8 mouse cellular contexts compared by ENCODE assay signal in the genomic region with DNA sequence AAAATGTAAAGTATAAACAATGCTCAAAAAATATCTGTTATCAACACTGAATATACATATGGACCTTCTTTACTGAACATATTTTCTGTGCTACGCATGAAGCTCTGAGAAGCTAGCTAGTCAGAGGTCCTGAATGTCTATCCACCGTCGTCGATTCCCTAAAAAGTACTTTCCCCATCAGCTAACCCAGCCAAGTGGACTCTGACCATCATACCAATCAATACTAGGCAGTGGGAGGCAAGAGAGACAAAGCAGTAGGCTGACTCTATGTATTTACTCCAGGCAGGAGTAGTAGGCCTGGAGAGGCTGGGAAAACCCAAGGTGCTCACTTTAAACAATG. TPM values are rescaled to one million over a fixed set of nuclear protein-coding genes. Genes with fewer than 3 reads are reported as not detected.
A peak's percentile ranks its signal among the peaks of the same experiment; 100 is the strongest.
DNase-seq lines count a peak whose midpoint lies in the region; ATAC-seq and TF ChIP-seq lines count a peak whose summit lies in the region.

No protein-coding gene starts in this region.

- no peak for ATAC-seq in embryonic facial prominence, embryonic 14.5 days (ENCODE audit: low read depth)
- ATAC-seq in neural tube, embryonic 14.5 days (ENCODE audit: low read depth), result no peak

- no peak for TF ChIP-seq POLR2A in lung, adult 2 months (IDR thresholded peaks at IDR 0.05; ENCODE audit: borderline replicate concordance, extremely low read depth, low read depth, low read length)

- TF ChIP-seq CTCF in lung, adult 2 months (IDR thresholded peaks at IDR 0.05; ENCODE audit: insufficient read depth, low read length), result no peak

- H3K36me3 ChIP-seq in embryonic facial prominence, embryonic 14.5 days (ENCODE audit: control insufficient read depth, insufficient read depth, low read length), result 0 out of 2 replicates have a peak, but pooled peaks cover 4% of the 10 kb centered on the region
- no peaks in the 10 kb centered on the region for H3K36me3 ChIP-seq in neural tube, embryonic 14.5 days (ENCODE audit: control insufficient read depth, insufficient read depth, low read length)

- no peaks in the 10 kb centered on the region for H3K27me3 ChIP-seq in embryonic facial prominence, embryonic 14.5 days (replicated peaks; ENCODE audit: control insufficient read depth, insufficient read depth, low read length)
- no peaks in the 10 kb centered on the region for H3K27me3 ChIP-seq in neural tube, embryonic 14.5 days (ENCODE audit: control insufficient read depth, insufficient read depth, low read length)

- H3K4me2 ChIP-seq in embryonic facial prominence, embryonic 14.5 days (ENCODE audit: low read depth, low read length), result peak overlapping the region; percentile 85
- H3K4me2 ChIP-seq in neural tube, embryonic 14.5 days (ENCODE audit: low read depth, low read length), result peak overlapping the region; percentile 91

- peak overlapping the region; percentile 36 for H3K4me3 ChIP-seq in lung, adult 2 months (replicated peaks; ENCODE audit: extremely low read depth, low read depth, low read length)
- peak overlapping the region; percentile 59 for H3K4me3 ChIP-seq in embryonic facial prominence, embryonic 14.5 days (ENCODE audit: low read depth, low read length)
- H3K4me3 ChIP-seq in neural tube, embryonic 14.5 days (ENCODE audit: low read depth, low read length), result peak overlapping the region; percentile 70

- no peak overlapping the region for H3K27ac ChIP-seq in embryonic facial prominence, embryonic 14.5 days (replicated peaks; ENCODE audit: low read depth, low read length)
- H3K27ac ChIP-seq in neural tube, embryonic 14.5 days (ENCODE audit: low read depth, low read length), result no peak overlapping the region

- H3K9ac ChIP-seq in embryonic facial prominence, embryonic 14.5 days (ENCODE audit: low read depth, low read length), result peak overlapping the region; percentile 80
- H3K9ac ChIP-seq in neural tube, embryonic 14.5 days (replicated peaks; ENCODE audit: low read depth, low read length), result peak overlapping the region; percentile 80

- 16% methylated on average over 4 of the region's 4 CpGs for WGBS in lung, adult 2 months
- WGBS in embryonic facial prominence, embryonic 14.5 days, result 11% methylated on average over 4 of the region's 4 CpGs
- 10% methylated on average over 4 of the region's 4 CpGs for WGBS in large intestine, adult 2 months
- 15% methylated on average over 4 of the region's 4 CpGs for WGBS in neural tube, embryonic 14.5 days

- peaks cover 2% of the 10 kb centered on the region; the same call in 1 of the 2 replicates for H3K4me1 ChIP-seq in lung, adult 2 months (ENCODE audit: control insufficient read depth, insufficient read depth, low read length)
- peaks cover 13% of the 10 kb centered on the region for H3K4me1 ChIP-seq in embryonic facial prominence, embryonic 14.5 days (ENCODE audit: control insufficient read depth, insufficient read depth, low read length)
- peaks cover 10% of the 10 kb centered on the region for H3K4me1 ChIP-seq in neural tube, embryonic 14.5 days (ENCODE audit: control insufficient read depth, insufficient read depth, low read length)

- peaks cover 1% of the 10 kb centered on the region; the same call in 1 of the 2 replicates for H3K9me3 ChIP-seq in embryonic facial prominence, embryonic 14.5 days (ENCODE audit: control insufficient read depth, low read length)
- H3K9me3 ChIP-seq in neural tube, embryonic 14.5 days (ENCODE audit: control insufficient read depth, low read length), result no peaks in the 10 kb centered on the region

- no peak for DNase-seq in lung, adult 2 months
- DNase-seq in lung, postnatal 36 days, result no peak
- no peak for DNase-seq in embryonic facial prominence, embryonic 14.5 days (ENCODE audit: low spot score)
- peak; percentile 25 for DNase-seq in large intestine, adult 2 months (ENCODE audit: low read depth, low spot score)
- DNase-seq in urinary bladder, postnatal 36 days (ENCODE audit: low spot score in 2 of 2), result no peak
- DNase-seq in Muller cell, postnatal 12 days (ENCODE audit: inconsistent ontology term), result no peak
- no peak for DNase-seq in adrenal gland, postnatal 10 days

RNA-seq across cellular contexts. Expression of a gene that starts 1.8 kb away (rescaled TPM):
- polyA plus RNA-seq in lung, adult 2 months (2012; rRNA removed), result 16.4 and 27.5 TPM in 2 replicates
- polyA plus RNA-seq in embryonic facial prominence, embryonic 14.5 days (2014; fragmentation: Nextera tagmentation; extraction: Ambion mirVana), result 38.4 and 40.1 TPM in 2 replicates
- 27.0 and 29.6 TPM in 2 replicates for polyA plus RNA-seq in large intestine, adult 2 months (2012; rRNA removed)
- polyA plus RNA-seq in neural tube, embryonic 14.5 days (2014; fragmentation: Nextera tagmentation; extraction: Ambion mirVana), result 41.0 and 41.7 TPM in 2 replicates
- total RNA-seq in adrenal gland, postnatal 10 days (2021), result 10 to 100 TPM; 77.5 to 92.0 TPM

RNA-seq across cellular contexts. Expression of a gene that starts 41.2 kb away (rescaled TPM):
- polyA plus RNA-seq in lung, adult 2 months (2012; rRNA removed), result 11.1 and 13.7 TPM in 2 replicates
- 15.8 and 20.7 TPM in 2 replicates for polyA plus RNA-seq in embryonic facial prominence, embryonic 14.5 days (2014; fragmentation: Nextera tagmentation; extraction: Ambion mirVana)
- polyA plus RNA-seq in large intestine, adult 2 months (2012; rRNA removed), result 12.9 and 15.6 TPM in 2 replicates
- polyA plus RNA-seq in neural tube, embryonic 14.5 days (2014; fragmentation: Nextera tagmentation; extraction: Ambion mirVana), result 52.9 and 56.8 TPM in 2 replicates
- 10 to 100 TPM; 13.4 to 14.2 TPM for total RNA-seq in adrenal gland, postnatal 10 days (2021)
